Mouse (Mus musculus): ENCODE measurements at regions not wholly inside any gene's neighbourhood (a gene's known extent, or its start where the extent isn't known, plus 50 kb on each side); places are given as distances from the start of the nearest gene placed in this dataset.

DNA sequence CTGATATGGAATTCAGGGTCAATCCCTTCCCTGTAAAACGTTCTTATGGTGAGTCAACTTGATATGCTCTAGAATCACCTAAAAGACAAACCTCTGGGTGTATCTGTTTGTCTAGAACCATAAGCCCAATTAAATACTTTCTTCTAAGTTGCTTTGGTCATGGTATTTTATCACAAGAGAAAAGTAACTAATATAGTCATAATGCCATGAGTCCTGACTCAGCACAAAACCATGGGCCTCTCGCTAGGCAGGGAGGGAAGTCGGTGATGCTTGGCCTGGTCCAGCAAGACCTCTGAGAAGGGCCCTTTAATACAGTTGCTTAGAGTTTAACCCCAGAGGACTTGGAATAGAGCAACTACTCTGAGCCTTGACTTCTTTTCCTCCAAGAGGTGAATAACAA, 153.7 kb downstream of the Dll1 start:
- Histone ChIP-seq H3K27me3 (ENCODE audit: control insufficient read depth, insufficient read depth, insufficient read length) (no peaks in the 10 kb centered on the region), H3ac (ENCODE audit: control insufficient read depth, insufficient read length, low read depth) (no peak overlapping the region), H3K36me3 (ENCODE audit: control insufficient read depth, insufficient read depth) (no peaks in the 10 kb centered on the region), H3K79me3 (ENCODE audit: low read depth) (no peaks in the 10 kb centered on the region), H3K4me3 (ENCODE audit: insufficient read depth, poor library complexity, severe bottlenecking) (no peak overlapping the region), H3K79me2 (ENCODE audit: control insufficient read depth, insufficient read depth) (no peaks in the 10 kb centered on the region)
- TF ChIP-seq FOSL1 (IDR thresholded peaks at IDR 0.05; ENCODE audit: insufficient read depth, low read length, poor library complexity, severe bottlenecking), result no peak
- TF ChIP-seq CTCF (IDR thresholded peaks at IDR 0.05; ENCODE audit: control insufficient read depth, insufficient read depth, insufficient read length), result no peak
- no peak for TF ChIP-seq MYOG (IDR thresholded peaks at IDR 0.05; ENCODE audit: control insufficient read depth, extremely low read depth, insufficient read length)
- TF ChIP-seq MYOD1 (IDR thresholded peaks at IDR 0.05; ENCODE audit: control insufficient read depth, insufficient read length, low read depth), result no peak
- TF ChIP-seq USF1 (IDR thresholded peaks at IDR 0.05; ENCODE audit: low read depth), result no peak
- TF ChIP-seq CEBPB (IDR thresholded peaks at IDR 0.05; ENCODE audit: low read depth), result no peak
- no peak for TF ChIP-seq MAX (IDR thresholded peaks at IDR 0.05)

DNA sequence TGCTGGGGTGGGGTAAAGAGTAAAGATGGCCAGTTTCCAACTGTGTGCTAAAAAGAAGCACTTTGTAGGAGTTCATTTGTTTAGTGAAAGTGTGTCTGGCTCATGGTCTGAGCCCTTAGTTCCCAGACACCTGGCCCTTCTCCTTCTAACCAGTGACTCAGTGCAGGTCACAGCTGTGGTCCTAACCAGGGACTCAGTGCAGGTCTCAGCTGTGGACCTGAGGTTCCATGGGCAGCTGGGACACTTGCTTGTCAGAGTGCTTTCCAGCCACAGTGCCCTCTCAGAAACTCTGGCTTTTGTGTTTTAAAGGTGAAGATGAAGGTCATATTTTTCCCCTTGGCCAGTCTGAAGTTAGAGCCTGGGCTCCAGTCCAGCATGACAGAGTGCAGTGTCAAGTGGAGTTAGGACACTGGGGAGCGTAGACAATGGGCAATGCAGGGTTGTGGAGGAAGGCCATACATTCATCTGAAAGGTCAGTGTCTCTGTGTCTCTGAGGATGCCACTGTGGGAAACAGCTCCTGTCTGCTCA, 162.5 kb downstream of the Dll1 start:
- no peaks in the 10 kb centered on the region for H3K79me3 ChIP-seq (ENCODE audit: low read depth)
- no peak overlapping the region for H3K4me3 ChIP-seq (ENCODE audit: insufficient read depth, poor library complexity, severe bottlenecking)
- no peaks in the 10 kb centered on the region for H3K27me3 ChIP-seq (ENCODE audit: control insufficient read depth, insufficient read depth, insufficient read length)
- H3K36me3 ChIP-seq (ENCODE audit: control insufficient read depth, insufficient read depth), result no peaks in the 10 kb centered on the region
- no peak for TF ChIP-seq FOSL1 (IDR thresholded peaks at IDR 0.05; ENCODE audit: insufficient read depth, low read length, poor library complexity, severe bottlenecking)
- no peaks in the 10 kb centered on the region for H3K79me2 ChIP-seq (ENCODE audit: control insufficient read depth, insufficient read depth)
- no peak overlapping the region for H3ac ChIP-seq (ENCODE audit: control insufficient read depth, insufficient read length, low read depth)

DNA sequence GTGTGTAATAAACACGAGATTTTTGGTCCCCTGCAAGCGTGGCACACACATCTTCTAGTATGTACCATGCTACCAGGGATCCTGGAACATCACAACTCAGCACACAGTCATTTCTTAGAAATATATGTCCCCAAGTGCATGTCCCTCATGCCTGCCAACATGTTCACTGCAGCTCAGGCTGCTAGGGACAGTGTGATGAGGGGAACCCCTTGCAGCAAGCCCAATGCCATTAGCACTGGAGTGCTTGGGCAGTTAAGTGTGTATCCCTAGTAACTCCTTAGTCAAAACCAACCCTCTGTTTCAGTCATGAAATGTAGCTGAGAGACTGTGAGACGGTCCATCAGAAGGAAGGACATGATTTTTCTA, 167.5 kb upstream of the Gm3448 start:
- Histone ChIP-seq H3K79me2 (ENCODE audit: control insufficient read depth, insufficient read depth) (no peaks in the 10 kb centered on the region), H3K79me3 (ENCODE audit: low read depth) (no peaks in the 10 kb centered on the region), H3K36me3 (ENCODE audit: control insufficient read depth, insufficient read depth) (no peaks in the 10 kb centered on the region), H3K27me3 (ENCODE audit: control insufficient read depth, insufficient read depth, insufficient read length) (no peaks in the 10 kb centered on the region), H3K4me3 (ENCODE audit: insufficient read depth, poor library complexity, severe bottlenecking) (no peak overlapping the region), H3ac (ENCODE audit: control insufficient read depth, insufficient read length, low read depth) (no peak overlapping the region)
- no peak for TF ChIP-seq MAX (IDR thresholded peaks at IDR 0.05)
- no peak for TF ChIP-seq CTCF (IDR thresholded peaks at IDR 0.05; ENCODE audit: control insufficient read depth, insufficient read depth, insufficient read length)
- no peak for TF ChIP-seq MYOG (IDR thresholded peaks at IDR 0.05; ENCODE audit: control insufficient read depth, extremely low read depth, insufficient read length)
- TF ChIP-seq CEBPB (IDR thresholded peaks at IDR 0.05; ENCODE audit: low read depth), result no peak
- TF ChIP-seq USF1 (IDR thresholded peaks at IDR 0.05; ENCODE audit: low read depth), result no peak
- no peak for TF ChIP-seq MYOD1 (IDR thresholded peaks at IDR 0.05; ENCODE audit: control insufficient read depth, insufficient read length, low read depth)
- TF ChIP-seq FOSL1 (IDR thresholded peaks at IDR 0.05; ENCODE audit: insufficient read depth, low read length, poor library complexity, severe bottlenecking), result no peak

DNA sequence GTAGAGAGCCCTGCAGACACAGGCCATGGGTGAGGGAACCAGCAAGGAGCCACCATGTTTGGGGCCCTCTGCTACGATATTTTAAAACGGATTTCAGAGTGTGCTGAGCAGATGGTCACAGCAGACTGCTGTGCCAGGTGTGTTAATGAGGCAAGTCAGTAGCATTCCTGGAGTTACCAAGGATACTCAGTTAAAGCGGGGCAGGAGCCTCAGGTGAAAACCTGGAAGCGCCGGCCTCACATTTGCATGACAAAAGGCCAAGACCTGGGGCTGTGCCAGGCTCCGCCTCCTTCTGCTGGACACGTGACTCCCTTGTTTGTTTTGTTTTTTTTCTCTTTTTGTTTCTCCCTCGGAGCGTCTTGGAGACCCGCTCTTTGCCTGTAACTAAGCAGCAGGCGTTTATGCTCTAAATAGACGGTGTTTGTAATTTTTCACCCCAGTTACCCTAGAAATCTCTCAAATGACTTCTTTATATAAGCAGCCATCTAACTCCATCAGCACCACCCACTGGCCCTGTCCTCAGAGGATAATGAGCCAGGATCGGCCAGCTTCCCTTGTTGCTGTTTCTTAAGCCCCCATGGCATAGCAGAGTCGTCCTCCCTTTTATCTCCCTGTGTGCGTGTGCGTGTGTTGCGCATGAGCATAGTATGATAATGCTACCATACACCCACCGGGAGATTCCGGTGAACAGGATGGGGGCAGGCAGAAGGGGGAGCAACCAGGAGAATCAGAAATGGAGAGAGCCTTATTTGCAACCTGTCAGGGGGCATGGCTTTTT, 166.9 kb upstream of the Gm3448 start:
- no peaks in the 10 kb centered on the region for H3K27me3 ChIP-seq (ENCODE audit: control insufficient read depth, insufficient read depth, insufficient read length)
- H3K79me3 ChIP-seq (ENCODE audit: low read depth), result no peaks in the 10 kb centered on the region
- no peaks in the 10 kb centered on the region for H3K79me2 ChIP-seq (ENCODE audit: control insufficient read depth, insufficient read depth)
- TF ChIP-seq MAX (IDR thresholded peaks at IDR 0.05) (no peak), USF1 (IDR thresholded peaks at IDR 0.05; ENCODE audit: low read depth) (peak; percentile 24)
- no peak overlapping the region for H3K4me3 ChIP-seq (ENCODE audit: insufficient read depth, poor library complexity, severe bottlenecking)
- H3K36me3 ChIP-seq (ENCODE audit: control insufficient read depth, insufficient read depth), result no peaks in the 10 kb centered on the region
- H3ac ChIP-seq (ENCODE audit: control insufficient read depth, insufficient read length, low read depth), result no peak overlapping the region

DNA sequence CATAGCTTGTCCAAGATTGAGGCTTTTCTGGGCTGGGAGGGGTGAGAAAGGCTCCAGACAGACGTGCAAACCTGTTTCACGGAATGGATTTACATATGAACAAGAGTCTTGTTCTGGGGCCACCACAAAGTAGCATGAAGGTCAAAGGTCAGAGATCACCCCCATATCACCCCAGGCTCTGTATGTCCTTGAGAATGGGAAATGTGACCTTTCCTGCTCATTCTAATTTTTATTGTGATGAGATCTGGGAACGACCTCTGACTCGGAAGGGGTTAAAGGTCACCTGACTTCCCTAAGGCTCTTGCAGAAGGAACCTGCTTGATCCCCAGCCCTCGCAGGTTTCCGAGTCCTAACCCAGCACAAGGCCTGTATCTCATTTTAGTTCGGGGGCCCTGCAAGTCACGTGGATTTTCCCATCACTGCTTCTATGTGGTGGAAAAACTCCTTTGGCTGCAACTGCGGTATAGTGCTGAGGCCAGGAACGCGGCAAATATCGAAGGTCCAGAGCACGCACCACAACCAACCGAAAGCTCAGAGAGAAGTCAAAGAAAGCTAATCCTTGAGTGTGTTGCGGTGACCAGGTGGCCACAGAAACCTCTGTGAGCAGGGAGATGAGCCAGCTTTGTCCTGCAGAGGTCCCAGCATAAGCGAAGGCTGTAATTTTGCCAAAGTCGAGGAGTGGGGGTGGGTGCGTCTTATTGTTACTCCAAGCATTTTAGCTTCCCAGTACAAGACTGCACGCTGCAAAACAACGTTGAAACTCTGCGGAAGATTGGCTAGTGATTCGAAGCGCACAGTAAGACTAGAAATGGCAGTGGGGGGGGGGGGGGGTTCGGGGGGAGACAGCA, 166.1 kb upstream of the Gm3448 start:
- Histone ChIP-seq H3K79me3 (ENCODE audit: low read depth) (no peaks in the 10 kb centered on the region), H3K79me2 (ENCODE audit: control insufficient read depth, insufficient read depth) (no peaks in the 10 kb centered on the region), H3K27me3 (ENCODE audit: control insufficient read depth, insufficient read depth, insufficient read length) (no peaks in the 10 kb centered on the region), H3ac (ENCODE audit: control insufficient read depth, insufficient read length, low read depth) (no peak overlapping the region), H3K4me3 (ENCODE audit: insufficient read depth, poor library complexity, severe bottlenecking) (no peak overlapping the region), H3K36me3 (ENCODE audit: control insufficient read depth, insufficient read depth) (no peaks in the 10 kb centered on the region)
- TF ChIP-seq CTCF (IDR thresholded peaks at IDR 0.05; ENCODE audit: control insufficient read depth, insufficient read depth, insufficient read length) (no peak), MYOD1 (IDR thresholded peaks at IDR 0.05; ENCODE audit: control insufficient read depth, insufficient read length, low read depth) (no peak), FOSL1 (IDR thresholded peaks at IDR 0.05; ENCODE audit: insufficient read depth, low read length, poor library complexity, severe bottlenecking) (no peak), CEBPB (IDR thresholded peaks at IDR 0.05; ENCODE audit: low read depth) (no peak), MAX (IDR thresholded peaks at IDR 0.05) (no peak), MYOG (IDR thresholded peaks at IDR 0.05; ENCODE audit: control insufficient read depth, extremely low read depth, insufficient read length) (no peak), USF1 (IDR thresholded peaks at IDR 0.05; ENCODE audit: low read depth) (no peak)

DNA sequence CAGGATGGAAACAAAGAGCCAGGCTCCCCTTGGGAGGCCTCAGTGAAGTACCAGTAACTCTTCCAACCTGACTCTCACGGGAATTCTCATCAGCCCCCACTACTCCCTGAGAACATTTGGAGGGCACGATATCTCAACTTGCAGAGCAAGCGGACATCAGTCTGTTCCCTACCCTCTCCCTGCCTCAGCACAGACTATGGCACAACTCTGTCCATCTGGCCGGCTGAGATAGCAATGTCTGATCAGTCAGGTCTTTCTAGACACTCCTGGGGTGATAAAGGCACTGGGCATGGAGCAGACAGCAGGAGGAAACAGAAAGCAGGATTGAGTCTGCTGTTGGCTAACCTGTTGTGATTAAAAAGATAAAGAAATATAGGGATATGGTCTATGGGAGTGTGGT, 164.5 kb upstream of the Gm3448 start:
- Histone ChIP-seq H3K79me2 (ENCODE audit: control insufficient read depth, insufficient read depth) (no peaks in the 10 kb centered on the region), H3ac (ENCODE audit: control insufficient read depth, insufficient read length, low read depth) (no peak overlapping the region), H3K4me3 (ENCODE audit: insufficient read depth, poor library complexity, severe bottlenecking) (no peak overlapping the region), H3K27me3 (ENCODE audit: control insufficient read depth, insufficient read depth, insufficient read length) (no peaks in the 10 kb centered on the region), H3K36me3 (ENCODE audit: control insufficient read depth, insufficient read depth) (no peaks in the 10 kb centered on the region), H3K79me3 (ENCODE audit: low read depth) (no peaks in the 10 kb centered on the region)
- TF ChIP-seq MAX (IDR thresholded peaks at IDR 0.05) (no peak), CEBPB (IDR thresholded peaks at IDR 0.05; ENCODE audit: low read depth) (no peak), USF1 (IDR thresholded peaks at IDR 0.05; ENCODE audit: low read depth) (no peak), CTCF (IDR thresholded peaks at IDR 0.05; ENCODE audit: control insufficient read depth, insufficient read depth, insufficient read length) (no peak), MYOG (IDR thresholded peaks at IDR 0.05; ENCODE audit: control insufficient read depth, extremely low read depth, insufficient read length) (no peak), FOSL1 (IDR thresholded peaks at IDR 0.05; ENCODE audit: insufficient read depth, low read length, poor library complexity, severe bottlenecking) (no peak), MYOD1 (IDR thresholded peaks at IDR 0.05; ENCODE audit: control insufficient read depth, insufficient read length, low read depth) (no peak)
